Mouse (Mus musculus): ENCODE data around the gene Fam210b. TPM values are rescaled to one million over a fixed set of nuclear protein-coding genes. Genes with fewer than 3 reads are reported as not detected.

The Fam210b gene
- polyA plus RNA-seq, 1 experiment, result 5.7 TPM

DNA sequence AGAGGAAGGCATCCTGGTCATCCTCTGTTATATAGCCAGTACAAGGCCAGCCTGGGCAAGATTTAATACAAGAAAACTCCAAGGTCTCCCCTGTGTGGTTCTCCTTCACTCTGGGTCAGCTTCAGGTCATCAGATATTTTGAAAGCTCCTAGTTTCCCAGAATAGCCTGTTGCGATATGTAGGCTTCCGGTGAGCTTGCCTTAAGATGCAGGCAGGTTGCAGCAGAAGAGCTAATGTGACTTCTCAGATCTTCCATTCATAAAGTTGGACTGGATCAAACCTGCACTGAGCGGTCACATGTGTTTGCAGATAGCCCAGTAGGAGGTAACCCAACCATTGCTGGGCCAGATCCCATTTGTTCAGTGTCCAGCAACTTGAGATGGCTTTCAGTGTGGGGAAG is 39.4 kb downstream of the Fam210b start:
- Histone ChIP-seq H3K4me1 (ENCODE audit: control insufficient read depth, insufficient read depth, low read length) (no peaks in the 10 kb centered on the region), H3K36me3 (ENCODE audit: control insufficient read depth, insufficient read depth, low read length, poor library complexity, severe bottlenecking) (peaks cover 13% of the 10 kb centered on the region), H3K9ac (ENCODE audit: low read depth, poor library complexity, severe bottlenecking) (no peak overlapping the region), H3K27ac (ENCODE audit: insufficient read depth, low read length) (no peak overlapping the region), H3K4me3 (ENCODE audit: low read depth, low read length) (no peak overlapping the region), H3K9me3 (replicated peaks; ENCODE audit: control insufficient read depth, insufficient read depth, low read length, poor library complexity, severe bottlenecking) (no peaks in the 10 kb centered on the region), H3K27me3 (ENCODE audit: control insufficient read depth, insufficient read depth, low read length, poor library complexity, severe bottlenecking) (no peaks in the 10 kb centered on the region)
- TF ChIP-seq EP300 (IDR thresholded peaks at IDR 0.05; ENCODE audit: insufficient read depth, low read depth, low read length) (no peak), CTCF (IDR thresholded peaks at IDR 0.05; ENCODE audit: low read depth, low read length) (no peak), POLR2A (IDR thresholded peaks at IDR 0.05; ENCODE audit: insufficient read depth, low read length) (no peak)

DNA sequence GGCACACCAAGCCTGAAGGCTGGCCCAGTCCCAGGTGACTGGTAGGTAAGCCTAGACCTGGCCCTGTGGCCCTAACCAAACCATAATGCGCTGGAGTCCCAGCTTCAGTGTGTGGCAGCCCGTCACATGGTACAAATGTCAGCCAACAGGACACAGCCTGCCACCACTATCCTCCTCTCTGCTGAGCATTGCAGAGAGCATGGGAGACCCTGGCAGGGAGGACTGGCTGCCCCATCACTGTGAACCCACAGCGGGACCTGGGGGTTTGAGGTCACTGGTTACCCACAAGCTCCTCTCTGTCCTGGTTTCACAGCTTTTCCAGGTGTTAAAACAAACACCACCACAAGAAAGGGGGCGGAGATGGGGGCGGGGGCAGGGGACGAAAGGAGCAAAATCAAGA is 45.0 kb downstream of the Fam210b start:
- no peaks in the 10 kb centered on the region for H3K27me3 ChIP-seq (ENCODE audit: control insufficient read depth, insufficient read depth, low read length, poor library complexity, severe bottlenecking)
- H3K27ac ChIP-seq (ENCODE audit: insufficient read depth, low read length), result no peak overlapping the region
- no peak for TF ChIP-seq POLR2A (IDR thresholded peaks at IDR 0.05; ENCODE audit: insufficient read depth, low read length)
- no peak for TF ChIP-seq CTCF (IDR thresholded peaks at IDR 0.05; ENCODE audit: low read depth, low read length)
- no peaks in the 10 kb centered on the region for H3K4me1 ChIP-seq (ENCODE audit: control insufficient read depth, insufficient read depth, low read length)
- no peaks in the 10 kb centered on the region for H3K9me3 ChIP-seq (replicated peaks; ENCODE audit: control insufficient read depth, insufficient read depth, low read length, poor library complexity, severe bottlenecking)
- H3K9ac ChIP-seq (ENCODE audit: low read depth, poor library complexity, severe bottlenecking), result no peak overlapping the region
- no peak overlapping the region for H3K4me3 ChIP-seq (ENCODE audit: low read depth, low read length)
- no peaks in the 10 kb centered on the region for H3K36me3 ChIP-seq (ENCODE audit: control insufficient read depth, insufficient read depth, low read length, poor library complexity, severe bottlenecking)

DNA sequence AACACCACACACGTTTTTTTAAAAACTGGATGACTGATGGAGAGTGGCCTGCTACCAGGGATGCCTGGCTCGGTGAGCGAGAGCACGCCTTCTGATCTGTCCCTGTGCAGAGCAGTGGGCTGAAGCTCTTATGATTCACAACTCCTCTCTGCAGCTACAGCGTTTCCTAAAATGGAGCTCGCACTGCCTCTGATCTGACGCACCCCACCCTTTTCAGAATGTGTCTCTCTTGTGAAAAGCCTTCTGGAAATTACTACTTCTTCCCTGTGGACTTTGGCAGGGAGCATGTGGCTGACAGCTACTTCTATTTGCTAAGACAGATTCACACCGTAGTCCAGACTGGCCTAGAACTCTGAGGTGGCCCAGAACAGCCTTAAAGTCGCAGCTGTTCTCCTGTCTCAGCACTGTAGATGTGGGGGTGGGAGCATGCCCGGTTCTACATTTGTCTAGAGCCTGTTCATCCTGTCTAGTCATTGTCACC is 46.7 kb downstream of the Fam210b start:
- H3K9me3 ChIP-seq (replicated peaks; ENCODE audit: control insufficient read depth, insufficient read depth, low read length, poor library complexity, severe bottlenecking), result no peaks in the 10 kb centered on the region
- peaks cover 1% of the 10 kb centered on the region for H3K4me1 ChIP-seq (ENCODE audit: control insufficient read depth, insufficient read depth, low read length)
- no peaks in the 10 kb centered on the region for H3K36me3 ChIP-seq (ENCODE audit: control insufficient read depth, insufficient read depth, low read length, poor library complexity, severe bottlenecking)
- H3K27ac ChIP-seq (ENCODE audit: insufficient read depth, low read length), result no peak overlapping the region
- no peak overlapping the region for H3K4me3 ChIP-seq (ENCODE audit: low read depth, low read length)
- TF ChIP-seq EP300 (IDR thresholded peaks at IDR 0.05; ENCODE audit: insufficient read depth, low read depth, low read length), result no peak
- no peak for TF ChIP-seq POLR2A (IDR thresholded peaks at IDR 0.05; ENCODE audit: insufficient read depth, low read length)
- TF ChIP-seq CTCF (IDR thresholded peaks at IDR 0.05; ENCODE audit: low read depth, low read length), result no peak
- H3K27me3 ChIP-seq (ENCODE audit: control insufficient read depth, insufficient read depth, low read length, poor library complexity, severe bottlenecking), result no peaks in the 10 kb centered on the region
- no peak overlapping the region for H3K9ac ChIP-seq (ENCODE audit: low read depth, poor library complexity, severe bottlenecking)

GRCm38 (mm10) chr2:172393391-172394051 is 48.2 kb downstream of the Fam210b start, which contains the start of gene Cass4:
Cass4 (plus strand) TSS chr2:172393794.
- no peaks in the 10 kb centered on the region for H3K36me3 ChIP-seq (ENCODE audit: control insufficient read depth, insufficient read depth, low read length, poor library complexity, severe bottlenecking)
- no peaks in the 10 kb centered on the region for H3K9me3 ChIP-seq (replicated peaks; ENCODE audit: control insufficient read depth, insufficient read depth, low read length, poor library complexity, severe bottlenecking)
- TF ChIP-seq POLR2A (IDR thresholded peaks at IDR 0.05; ENCODE audit: insufficient read depth, low read length) (no peak), EP300 (IDR thresholded peaks at IDR 0.05; ENCODE audit: insufficient read depth, low read depth, low read length) (peak; percentile 60; the same call in 1 of the 2 replicates), CTCF (IDR thresholded peaks at IDR 0.05; ENCODE audit: low read depth, low read length) (no peak)
- H3K9ac ChIP-seq (ENCODE audit: low read depth, poor library complexity, severe bottlenecking), result no peak within 1 kb of the TSS
- H3K4me1 ChIP-seq (ENCODE audit: control insufficient read depth, insufficient read depth, low read length), result peaks cover 1% of the 10 kb centered on the region
- no peak within 1 kb of the TSS for H3K27ac ChIP-seq (ENCODE audit: insufficient read depth, low read length)
- H3K27me3 ChIP-seq (ENCODE audit: control insufficient read depth, insufficient read depth, low read length, poor library complexity, severe bottlenecking), result no peaks in the 10 kb centered on the region
- peak within 1 kb of the TSS; percentile 34 for H3K4me3 ChIP-seq (ENCODE audit: low read depth, low read length)

GRCm38 (mm10) chr2:172394052-172394392 is 48.7 kb downstream of the Fam210b start:
- Histone ChIP-seq H3K4me3 (ENCODE audit: low read depth, low read length) (peak overlapping the region; percentile 34; the same call in 1 of the 2 replicates), H3K4me1 (ENCODE audit: control insufficient read depth, insufficient read depth, low read length) (peaks cover 1% of the 10 kb centered on the region), H3K9ac (ENCODE audit: low read depth, poor library complexity, severe bottlenecking) (no peak overlapping the region), H3K9me3 (replicated peaks; ENCODE audit: control insufficient read depth, insufficient read depth, low read length, poor library complexity, severe bottlenecking) (no peaks in the 10 kb centered on the region), H3K27ac (ENCODE audit: insufficient read depth, low read length) (no peak overlapping the region), H3K36me3 (ENCODE audit: control insufficient read depth, insufficient read depth, low read length, poor library complexity, severe bottlenecking) (no peaks in the 10 kb centered on the region), H3K27me3 (ENCODE audit: control insufficient read depth, insufficient read depth, low read length, poor library complexity, severe bottlenecking) (no peaks in the 10 kb centered on the region)
- TF ChIP-seq EP300 (IDR thresholded peaks at IDR 0.05; ENCODE audit: insufficient read depth, low read depth, low read length) (no peak), CTCF (IDR thresholded peaks at IDR 0.05; ENCODE audit: low read depth, low read length) (no peak)

DNA sequence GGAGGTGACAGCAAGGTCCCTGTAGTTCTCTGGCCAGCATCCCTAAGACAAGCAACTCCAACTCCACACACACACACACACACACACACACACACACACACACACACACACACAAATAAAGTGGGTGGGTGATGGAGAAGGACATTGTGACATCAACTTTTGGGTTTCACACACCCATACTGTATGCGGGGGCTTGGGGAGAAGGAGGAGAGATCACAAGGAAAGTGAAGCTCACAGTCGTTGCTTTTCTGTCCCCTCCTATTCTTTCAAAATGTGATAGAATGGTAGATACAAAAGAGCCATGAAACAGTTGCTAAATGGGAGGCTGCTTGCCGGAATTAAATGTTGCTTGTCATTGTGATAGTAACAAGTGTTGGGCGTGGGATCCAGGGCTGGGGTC is 49.3 kb downstream of the Fam210b start:
- Histone ChIP-seq H3K9me3 (replicated peaks; ENCODE audit: control insufficient read depth, insufficient read depth, low read length, poor library complexity, severe bottlenecking) (no peaks in the 10 kb centered on the region), H3K9ac (ENCODE audit: low read depth, poor library complexity, severe bottlenecking) (no peak overlapping the region), H3K4me1 (ENCODE audit: control insufficient read depth, insufficient read depth, low read length) (peaks cover 6% of the 10 kb centered on the region), H3K36me3 (ENCODE audit: control insufficient read depth, insufficient read depth, low read length, poor library complexity, severe bottlenecking) (no peaks in the 10 kb centered on the region), H3K4me3 (ENCODE audit: low read depth, low read length) (no peak overlapping the region), H3K27me3 (ENCODE audit: control insufficient read depth, insufficient read depth, low read length, poor library complexity, severe bottlenecking) (no peaks in the 10 kb centered on the region), H3K27ac (ENCODE audit: insufficient read depth, low read length) (no peak overlapping the region)
- TF ChIP-seq POLR2A (IDR thresholded peaks at IDR 0.05; ENCODE audit: insufficient read depth, low read length), result no peak
- TF ChIP-seq CTCF (IDR thresholded peaks at IDR 0.05; ENCODE audit: low read depth, low read length), result no peak
- no peak for TF ChIP-seq EP300 (IDR thresholded peaks at IDR 0.05; ENCODE audit: insufficient read depth, low read depth, low read length)
